Mouse (Mus musculus) adrenal gland, postnatal 4 days (tissue): ENCODE data around the gene Lactbl1. TPM values are rescaled to one million over a fixed set of nuclear protein-coding genes. Genes with fewer than 3 reads are reported as not detected.

Source experiments
- DNase-seq, 2 experiments: peaks; one replicate each; pipeline ENCODE4 v3.0.0; 2021 to 2022; ENCODE audit warnings: low spot score in 2 of 2, mixed read lengths in 2 of 2
- long read RNA-seq, 2 experiments: library from polyadenylated mRNA; stranded (forward); transcript quantifications; one replicate each; pipeline ENCODE4 v2.0.0; 2021
- total RNA-seq, 2 experiments: library from RNA; stranded (reverse); gene quantifications; 2 replicates each; pipeline ENCODE4 v1.2.3; 2021

Gene Lactbl1
- not detected for total RNA-seq
- long read RNA-seq, experiment 1: 0 reads
- long read RNA-seq, experiment 2: 0 reads

DNA sequence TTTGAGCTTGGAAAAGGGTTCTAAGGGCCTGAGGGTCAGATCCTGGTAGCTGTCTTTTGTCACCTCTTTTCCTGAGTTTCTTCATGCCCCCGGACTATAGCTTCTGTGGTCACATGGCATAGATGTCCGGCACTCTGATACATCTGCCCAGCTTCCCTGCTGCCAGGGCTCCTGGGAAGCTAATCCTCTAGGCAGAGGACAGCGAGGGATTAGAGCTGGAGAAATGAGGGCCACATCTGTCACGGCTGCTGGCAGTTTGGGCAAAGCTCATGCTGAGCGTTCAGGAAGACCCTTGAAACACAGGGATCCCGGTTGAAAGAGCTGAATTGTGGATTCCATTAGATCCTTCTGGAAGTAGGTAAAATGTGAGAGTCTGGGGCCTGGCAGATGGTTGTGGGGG, at the start of gene Lactbl1:
Gene Lactbl1 (plus strand): TSS at position 234 of the 400 bp plus-strand sequence.
- no peak for DNase-seq

DNA sequence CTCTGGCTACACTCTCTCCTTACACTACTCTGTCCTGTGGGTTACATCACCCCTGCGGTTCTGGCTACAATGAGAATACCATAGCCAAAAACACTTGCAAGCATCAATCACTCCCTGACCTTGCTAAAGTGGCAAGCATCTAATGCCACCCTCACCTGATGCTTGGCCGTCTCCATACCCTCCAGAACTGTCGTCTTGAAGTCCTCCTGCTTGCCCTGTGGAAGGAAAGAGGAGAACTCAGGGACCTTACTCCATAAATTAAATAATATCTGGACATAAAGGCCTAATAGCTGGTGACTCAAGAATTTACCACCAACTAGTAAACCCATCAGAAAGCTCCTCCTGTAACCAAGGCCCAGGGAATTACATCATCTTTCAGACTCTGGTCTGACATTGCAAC, 40.5 kb upstream of the Lactbl1 start:
- DNase-seq: no peak

- no peak for DNase-seq
Measured at GRCm38 (mm10) chr4:136587221-136587827, 35.1 kb upstream of the Lactbl1 start.

DNA sequence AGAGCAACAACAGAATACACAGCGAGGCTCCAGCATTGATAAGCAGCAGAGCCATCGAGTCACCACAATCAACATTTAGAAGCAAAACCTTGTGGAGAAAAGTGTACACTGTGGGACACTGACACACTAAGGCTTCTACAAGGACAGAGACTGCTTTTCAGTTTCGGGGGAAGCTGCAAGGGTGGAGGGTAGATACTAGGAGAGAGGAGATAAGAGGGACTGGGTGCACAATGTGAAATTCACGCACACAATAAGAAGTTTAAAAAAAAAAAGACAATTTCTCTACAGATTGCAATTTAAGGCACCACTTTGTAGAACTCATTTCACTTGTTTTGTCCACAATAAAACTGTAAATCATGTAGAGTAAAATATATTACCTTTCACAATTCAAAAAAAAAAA, 34.4 kb upstream of the Lactbl1 start:
- no peak for DNase-seq

GRCm38 (mm10) chr4:136592111-136592510, 30.3 kb upstream of the Lactbl1 start:
- DNase-seq: no peak

DNA sequence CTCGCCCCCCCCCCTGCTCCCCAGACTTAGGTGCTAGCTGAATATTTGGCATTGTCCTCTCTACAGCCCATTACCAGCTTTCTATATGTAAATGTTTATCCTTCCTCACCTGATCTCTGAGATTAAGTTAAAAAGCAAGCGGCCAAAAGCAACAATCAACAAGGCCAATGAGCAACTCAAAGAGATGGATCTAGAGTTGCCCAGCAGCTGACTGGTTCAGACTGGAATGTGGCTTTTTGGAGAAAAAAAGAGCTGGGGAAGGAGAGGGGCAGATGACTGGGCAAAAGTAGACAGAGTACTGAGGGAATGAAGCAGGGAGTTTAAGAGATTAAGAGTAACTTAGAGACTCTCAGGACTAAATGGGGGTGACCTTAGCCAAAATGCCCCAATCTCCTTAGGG, 28.4 kb upstream of the Lactbl1 start:
- DNase-seq: no peak

DNA sequence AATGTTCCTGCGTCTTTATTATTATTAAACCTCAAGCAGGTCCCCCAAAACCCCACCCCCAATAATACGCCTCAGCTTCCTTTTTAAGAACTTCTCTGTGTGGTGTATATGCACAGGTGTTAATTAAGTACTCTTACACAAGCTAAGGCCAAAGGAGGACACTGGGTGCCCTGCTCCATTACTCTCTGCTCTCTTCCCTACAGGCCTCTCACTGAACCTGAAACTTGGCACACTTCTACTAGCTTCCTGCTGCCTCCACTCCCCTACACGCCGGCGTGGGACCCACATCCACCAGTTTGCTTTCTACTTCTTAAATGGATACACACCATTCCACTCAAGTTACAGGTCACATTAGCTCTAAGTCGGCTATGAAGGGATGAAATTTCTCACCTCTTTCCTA, 27.2 kb upstream of the Lactbl1 start:
- DNase-seq: no peak

DNA sequence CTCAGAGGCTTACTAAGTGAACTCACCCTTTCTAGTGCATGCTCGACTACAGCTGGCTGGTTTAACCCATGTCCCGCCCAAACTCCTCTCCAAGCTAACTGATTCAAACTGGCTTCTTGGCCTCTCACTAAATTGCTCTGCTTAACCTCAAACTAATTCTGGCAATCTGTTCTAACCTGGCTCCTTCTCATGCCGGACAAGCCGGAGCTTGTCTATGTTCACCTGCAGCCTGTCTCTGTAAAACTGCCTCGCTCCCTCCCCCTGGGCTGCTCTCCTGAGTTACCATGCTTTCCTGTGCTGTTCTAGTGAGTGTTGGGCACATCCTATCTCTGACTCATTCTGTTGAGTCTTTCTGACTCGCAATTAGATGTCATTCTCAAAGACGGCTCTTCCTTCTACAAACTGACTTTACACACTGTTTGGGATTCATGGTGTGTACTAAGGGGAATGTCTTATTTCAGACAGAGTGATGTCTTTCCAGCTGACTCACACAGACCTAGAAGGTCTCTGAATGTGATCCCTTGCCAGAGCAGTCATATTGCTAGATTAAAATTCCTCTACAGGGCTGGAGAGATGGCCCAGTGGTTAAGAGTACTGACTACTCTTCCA, 24.0 kb upstream of the Lactbl1 start:
- DNase-seq: no peak

DNA sequence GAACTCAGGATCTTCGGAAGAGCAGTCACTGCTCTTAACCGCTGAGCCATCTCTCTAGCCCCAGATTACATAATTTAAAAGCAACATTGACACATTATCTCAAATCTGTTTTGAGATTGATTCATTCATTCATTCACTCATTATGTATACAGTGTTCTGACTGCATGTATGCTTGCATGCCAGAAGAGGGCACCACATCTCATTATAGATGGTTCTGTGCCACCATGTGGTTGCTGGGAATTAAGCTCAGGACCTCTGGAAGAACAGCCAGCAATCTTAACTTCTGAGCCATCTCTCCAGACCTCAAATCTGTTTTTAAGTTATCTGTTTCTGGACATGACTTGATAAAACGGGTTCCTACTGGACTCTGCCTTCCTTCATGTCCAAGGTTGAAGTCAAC, 22.6 kb upstream of the Lactbl1 start:
- DNase-seq: no peak

GRCm38 (mm10) chr4:136600536-136600935, 21.9 kb upstream of the Lactbl1 start:
- no peak for DNase-seq

DNA sequence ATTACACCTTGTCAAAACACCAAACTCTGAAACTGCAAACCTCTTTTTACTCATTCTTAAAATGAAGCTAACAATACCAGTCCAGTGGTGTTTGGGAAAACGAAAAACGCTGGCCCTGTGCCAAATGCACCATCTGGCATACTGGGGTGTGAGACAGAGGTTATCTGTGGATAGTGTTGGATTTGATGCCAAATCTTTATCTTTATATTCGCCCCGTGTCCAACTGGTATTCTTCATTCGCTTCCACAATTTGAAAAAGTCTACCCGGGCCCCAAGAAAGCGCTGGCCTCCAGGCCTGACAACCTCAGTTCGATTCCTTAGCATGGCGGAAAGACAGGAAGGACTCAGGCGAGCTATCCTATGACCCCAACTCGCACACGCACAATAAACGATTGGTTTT, 20.9 kb upstream of the Lactbl1 start:
- peak in 1 of 2 experiments; percentile 42 for DNase-seq

DNA sequence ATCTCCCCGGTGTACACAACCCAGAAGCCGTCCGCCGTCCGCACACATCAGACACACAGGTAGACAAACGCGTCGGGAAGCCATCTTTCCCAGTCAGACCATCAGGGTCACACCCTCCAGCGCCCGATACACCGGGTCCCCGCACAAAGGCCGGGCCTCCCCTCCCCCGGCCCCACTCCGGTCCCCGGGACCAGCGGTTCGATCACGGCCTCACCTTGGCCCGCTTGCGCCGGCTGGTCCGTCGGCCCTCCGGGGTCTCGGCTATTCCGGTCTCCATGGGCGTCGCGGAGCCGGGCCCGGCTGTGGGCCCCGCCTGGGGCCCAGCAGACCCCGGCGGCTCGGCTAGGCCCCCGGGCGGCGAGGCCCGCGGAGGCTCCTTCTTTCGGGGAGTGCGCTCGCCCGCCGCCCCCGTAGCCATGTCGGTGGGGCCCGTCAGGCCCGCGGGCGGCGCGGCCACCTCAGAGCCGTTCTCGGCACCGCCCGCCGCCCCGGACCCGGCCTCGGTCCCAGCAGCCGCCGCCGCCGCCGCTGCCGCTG, 20.3 kb upstream of the Lactbl1 start:
- peak; percentile 8 to 13 for DNase-seq

GRCm38 (mm10) chr4:136602568-136602967, 19.9 kb upstream of the Lactbl1 start, which contains the start of gene Kdm1a:
Kdm1a (minus strand) TSS chr4:136602723.
- peak; percentile 90 to 95 for DNase-seq

- no peak for DNase-seq
Measured at GRCm38 (mm10) chr4:136605756-136606485, 16.5 kb upstream of the Lactbl1 start.

DNA sequence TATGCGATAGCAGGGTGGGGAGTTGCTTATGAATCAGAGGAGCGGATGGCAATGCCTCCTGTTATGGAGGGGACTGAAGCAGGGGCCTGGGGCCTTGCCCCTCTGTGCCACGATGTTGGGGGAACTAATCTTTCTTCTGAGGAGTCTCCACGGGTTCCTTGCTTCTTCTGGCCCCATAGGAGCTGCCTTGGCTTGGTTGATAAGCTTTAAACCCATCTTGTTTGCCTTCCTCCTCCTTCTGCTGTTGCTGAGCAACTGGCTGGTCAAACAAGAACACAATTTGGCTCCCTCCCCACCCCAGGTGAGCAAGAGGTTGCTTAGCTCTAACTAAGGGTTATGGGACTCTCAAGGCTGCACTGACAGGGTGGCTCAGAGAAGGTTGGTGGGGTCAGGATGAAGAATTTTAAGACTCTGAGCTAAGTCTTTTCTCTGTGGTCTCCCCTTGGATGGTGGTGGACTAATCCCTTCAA, 12.0 kb upstream of the Lactbl1 start, which contains the start of gene Tex46:
Gene Tex46 (plus strand): TSS at position 51 of the 470 bp plus-strand sequence.
- no peak for DNase-seq

DNA sequence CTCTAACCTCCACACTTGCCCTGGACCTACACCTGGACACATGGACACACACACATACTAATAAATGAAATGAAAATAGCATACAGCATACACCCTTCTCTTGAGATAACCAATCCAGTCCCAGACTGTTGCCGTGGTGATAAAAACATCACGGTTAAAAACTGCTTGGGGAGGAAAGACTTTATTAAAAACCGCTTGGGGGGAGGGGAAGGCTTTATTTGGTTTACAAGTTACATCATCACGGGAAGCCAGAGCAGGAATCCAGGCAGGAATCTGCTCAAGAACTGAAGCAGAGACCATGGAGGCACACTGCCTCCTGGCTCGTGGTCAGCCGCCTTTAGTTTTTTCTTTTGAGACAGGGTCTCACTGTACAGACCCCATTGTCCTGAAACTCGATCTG, 8.8 kb upstream of the Lactbl1 start:
- DNase-seq: no peak

GRCm38 (mm10) chr4:136621336-136621735, 1.1 kb upstream of the Lactbl1 start:
- no peak for DNase-seq

- DNase-seq: no peak
Measured at GRCm38 (mm10) chr4:136621956-136622355, 465 bp upstream of the Lactbl1 start.

DNA sequence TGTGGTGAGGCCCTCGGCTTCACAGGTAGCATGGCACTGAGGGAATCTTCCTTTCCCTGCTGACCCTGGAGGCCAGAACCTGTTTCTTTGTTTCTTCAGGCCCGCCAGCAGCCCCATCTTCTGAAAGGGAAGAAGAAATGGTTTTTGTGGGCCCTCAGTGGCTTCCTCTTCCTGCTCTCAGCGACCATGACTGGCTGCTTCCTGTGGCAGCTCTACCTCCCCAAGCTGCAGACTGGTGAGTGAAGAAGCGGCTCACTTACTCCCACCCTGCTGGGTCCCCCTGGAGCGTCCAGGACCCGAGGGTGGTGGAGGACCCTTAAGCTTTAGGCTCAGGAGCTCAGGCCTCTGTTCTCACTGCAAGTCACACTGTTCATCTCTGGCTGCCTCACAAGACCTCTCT, 4.2 kb downstream of the Lactbl1 start:
- DNase-seq: no peak

DNA sequence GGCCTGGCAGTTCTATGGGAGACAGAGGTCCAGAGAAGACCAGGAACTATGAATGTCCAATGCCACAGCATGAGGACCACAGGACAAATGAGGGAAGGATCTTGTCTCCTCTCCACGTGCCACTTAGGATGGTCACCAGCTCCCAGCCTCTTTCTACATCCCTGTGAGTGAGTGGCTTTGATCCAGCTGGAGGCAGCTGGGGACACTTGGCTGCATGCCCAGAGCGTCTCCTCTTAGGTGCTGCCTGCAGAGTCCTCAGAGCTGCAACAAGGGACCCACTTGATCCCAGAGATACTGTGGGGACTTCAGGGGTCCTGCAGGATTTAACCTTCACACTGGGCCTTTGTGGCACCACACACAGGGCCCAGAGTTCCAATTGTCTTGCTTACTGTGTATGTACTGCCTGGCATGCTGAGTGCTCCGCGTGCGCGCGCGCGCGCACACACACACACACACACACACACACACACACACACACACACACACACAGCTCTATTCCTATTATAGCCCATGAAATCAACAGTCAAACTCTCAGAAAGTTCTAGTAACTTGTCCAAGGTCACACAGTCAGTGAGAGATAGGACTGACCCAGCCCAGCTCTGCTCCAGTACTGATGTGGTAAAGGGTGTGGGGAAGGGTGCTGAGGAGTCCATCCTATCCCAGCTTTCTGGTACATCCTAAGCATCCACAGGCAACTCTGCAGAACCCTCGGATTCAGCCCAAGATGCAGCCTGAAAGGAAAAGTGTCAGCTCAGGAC, 9.0 kb downstream of the Lactbl1 start:
- DNase-seq: peak in 1 of 2 experiments; percentile 18

- no peak for DNase-seq
Measured at GRCm38 (mm10) chr4:136635995-136636394, 13.6 kb downstream of the Lactbl1 start.
